Mouse (Mus musculus): ENCODE data around the gene Iqgap2.

Gene Iqgap2

GRCm38 (mm10) chr13:95778761-95779161, 113.0 kb downstream of the Iqgap2 start:
- peak; percentile 49 for DNase-seq (ENCODE audit: low spot score)

- DNase-seq (ENCODE audit: low spot score): peak; percentile 33
Measured at GRCm38 (mm10) chr13:95777651-95778391, 113.9 kb downstream of the Iqgap2 start.

GRCm38 (mm10) chr13:95777237-95777636, 114.5 kb downstream of the Iqgap2 start:
- DNase-seq (ENCODE audit: low spot score): peak; percentile 63

- DNase-seq (ENCODE audit: low spot score): peak; percentile 67
Measured at GRCm38 (mm10) chr13:95774966-95775696, 116.6 kb downstream of the Iqgap2 start.

GRCm38 (mm10) chr13:95765017-95765416, 126.7 kb downstream of the Iqgap2 start:
- DNase-seq (ENCODE audit: low spot score): no peak

- no peak for DNase-seq (ENCODE audit: low spot score)
Measured at GRCm38 (mm10) chr13:95763876-95764517, 127.7 kb downstream of the Iqgap2 start.

- DNase-seq (ENCODE audit: low spot score): no peak
Measured at GRCm38 (mm10) chr13:95759810-95760209, 131.9 kb downstream of the Iqgap2 start.

- DNase-seq (ENCODE audit: low spot score): no peak
Measured at GRCm38 (mm10) chr13:95754285-95754684, 137.4 kb downstream of the Iqgap2 start.

- no peak for DNase-seq (ENCODE audit: low spot score)
Measured at GRCm38 (mm10) chr13:95752386-95752785, 139.3 kb downstream of the Iqgap2 start.

GRCm38 (mm10) chr13:95747541-95747940, 144.2 kb downstream of the Iqgap2 start:
- no peak for DNase-seq (ENCODE audit: low spot score)

GRCm38 (mm10) chr13:95747101-95747500, 144.6 kb downstream of the Iqgap2 start:
- DNase-seq (ENCODE audit: low spot score): no peak

GRCm38 (mm10) chr13:95746509-95746908, 145.2 kb downstream of the Iqgap2 start:
- DNase-seq (ENCODE audit: low spot score): peak; percentile 28

- DNase-seq (ENCODE audit: low spot score): no peak
Measured at GRCm38 (mm10) chr13:95745451-95745850, 146.3 kb downstream of the Iqgap2 start.

GRCm38 (mm10) chr13:95742881-95743466, 148.7 kb downstream of the Iqgap2 start:
- DNase-seq (ENCODE audit: low spot score): no peak

- DNase-seq (ENCODE audit: low spot score): no peak
Measured at GRCm38 (mm10) chr13:95741813-95742689, 149.7 kb downstream of the Iqgap2 start.

- DNase-seq (ENCODE audit: low spot score): peak; percentile 37
Measured at GRCm38 (mm10) chr13:95739651-95740050, 152.1 kb downstream of the Iqgap2 start.

GRCm38 (mm10) chr13:95730491-95730890, 161.2 kb downstream of the Iqgap2 start:
- DNase-seq (ENCODE audit: low spot score): no peak

GRCm38 (mm10) chr13:95719320-95720232, 172.1 kb downstream of the Iqgap2 start:
- DNase-seq (ENCODE audit: low spot score): peak; percentile 83

GRCm38 (mm10) chr13:95715356-95715755, 176.4 kb downstream of the Iqgap2 start:
- no peak for DNase-seq (ENCODE audit: low spot score)

- DNase-seq (ENCODE audit: low spot score): no peak
Measured at GRCm38 (mm10) chr13:95714271-95714975, 177.3 kb downstream of the Iqgap2 start.

All from layer of hippocampus, adult 11-12 months (tissue).